Mouse (Mus musculus): Measurements from ENCODE around the gene Gm21719. TPM values are rescaled to one million over a fixed set of nuclear protein-coding genes. Genes with fewer than 3 reads are reported as not detected.
"Not testable (repeated sequence)": the region's sequence is repeated elsewhere in the genome, so short reads cannot be mapped to it uniquely, and the experiment has no call there.

The Gm21719 gene
- polyA plus RNA-seq (2014; fragmentation: Nextera tagmentation; extraction: Ambion mirVana): not detected in 2 replicates

DNA sequence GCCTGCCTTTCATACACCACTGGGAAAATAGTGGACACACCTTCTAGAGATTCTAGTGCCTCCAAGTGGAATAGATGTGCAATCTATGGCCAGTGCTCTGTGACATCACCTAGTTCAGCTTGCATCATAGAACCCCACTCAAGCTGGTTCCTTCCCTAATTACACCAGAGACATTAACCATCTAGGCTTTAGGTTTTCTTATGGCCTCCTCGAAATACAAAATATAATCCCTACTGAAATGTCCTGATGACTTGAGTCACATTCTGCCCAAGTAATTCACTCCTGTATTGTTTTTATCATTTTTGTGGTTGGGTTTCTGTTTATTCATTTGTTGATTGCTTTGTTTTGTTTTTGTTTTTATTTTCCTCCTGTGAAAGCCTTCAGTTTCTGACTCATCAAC, at the start of gene Gm21719:
Gm21719 (minus strand) TSS at position 101 of the 400 bp plus-strand sequence.
- H3K36me3 ChIP-seq (ENCODE audit: control insufficient read depth, insufficient read depth, low read length); H3K9me3 ChIP-seq (replicated peaks; ENCODE audit: control insufficient read depth, low read length); H3K4me1 ChIP-seq (ENCODE audit: control insufficient read depth, insufficient read depth, low read length); H3K9ac ChIP-seq (ENCODE audit: low read depth, low read length); H3K4me2 ChIP-seq; H3K27me3 ChIP-seq (ENCODE audit: control insufficient read depth, insufficient read depth, low read length); H3K27ac ChIP-seq (ENCODE audit: low read depth, low read length); H3K4me3 ChIP-seq (ENCODE audit: low read depth, low read length); ATAC-seq (replicated peaks; ENCODE audit: insufficient number of reproducible peaks, low FRiP score, low TSS enrichment): not testable (repeated sequence)
- 36% methylated on average over 1 of the region's 1 CpGs for WGBS (ENCODE audit: insufficient replicate concordance)

Other genes with a start within 250 kb of the Gm21719 start
- gene Gm28919, start 99.3 kb downstream of the Gm21719 start, polyA plus RNA-seq (2014; fragmentation: Nextera tagmentation; extraction: Ambion mirVana): not detected in 2 replicates
- not detected in 2 replicates for gene Gm20830, start 235.4 kb upstream of the Gm21719 start, polyA plus RNA-seq (2014; fragmentation: Nextera tagmentation; extraction: Ambion mirVana)

All from heart, embryonic 11.5 days (tissue).